Mouse (Mus musculus) forebrain, embryonic 14.5 days (tissue): ENCODE measurements around the gene Foxo6. TPM values are rescaled to one million over a fixed set of nuclear protein-coding genes. Genes with fewer than 3 reads are reported as not detected.

Source experiments
- ATAC-seq: fragments of 200-750 bp; cut with Nextera tagmentation; 2 replicates; pipeline ENCODE4 v1.8.0; 2017; ENCODE audit warnings: mild to moderate bottlenecking, moderate library complexity
- DNase-seq: peaks from one replicate; pipeline ENCODE4 v3.0.0-alpha.2; 2015; ENCODE audit warnings: low spot score
- H3K27ac ChIP-seq: fragments of 300-500 bp; sonication (generic); 2 replicates; pipeline ENCODE4 v1.5.1; 2014; ENCODE audit warnings: low read depth, mild to moderate bottlenecking, control low read depth, low read length, moderate library complexity
- H3K27me3 ChIP-seq: fragments of 300-500 bp; sonication (generic); replicated peaks from 2 replicates; pipeline ENCODE4 v1.6.1; 2014; ENCODE audit warnings: low read length, control low read depth, mixed read lengths; ENCODE audit not compliant: control insufficient read depth, insufficient read depth
- H3K36me3 ChIP-seq: fragments of 300-500 bp; sonication (generic); 2 replicates; pipeline ENCODE4 v1.6.1; 2014; ENCODE audit warnings: low read length, control low read depth; ENCODE audit not compliant: control insufficient read depth, insufficient read depth
- H3K4me1 ChIP-seq: fragments of 300-500 bp; sonication (generic); 2 replicates; pipeline ENCODE4 v1.6.1; 2014; ENCODE audit warnings: antibody characterized with exemption, low read length, control low read depth; ENCODE audit not compliant: control insufficient read depth, insufficient read depth
- H3K4me2 ChIP-seq: fragments of 300-500 bp; sonication (generic); 2 replicates; pipeline ENCODE4 v1.6.1; 2014; ENCODE audit warnings: mild to moderate bottlenecking, control low read depth, low read length
- H3K4me3 ChIP-seq: fragments of 300-500 bp; sonication (generic); 2 replicates; pipeline ENCODE4 v1.5.1; 2014; ENCODE audit warnings: low read depth, low read length, control low read depth
- H3K9ac ChIP-seq: fragments of 300-500 bp; sonication (generic); 2 replicates; pipeline ENCODE4 v1.6.1; 2014; ENCODE audit warnings: mild to moderate bottlenecking, low read length, control low read depth, moderate library complexity
- H3K9me3 ChIP-seq: fragments of 300-500 bp; sonication (generic); replicated peaks from 2 replicates; pipeline ENCODE4 v1.6.1; 2016; ENCODE audit warnings: low read length, control low read depth, mixed read lengths; ENCODE audit not compliant: control insufficient read depth
- WGBS: fragments of 180-500 bp; shearing (Covaris S2); extraction: QIAGEN DNeasy Blood & Tissue Kit; methylation state at CpG from one replicate; pipeline ENCODE4 v1.1.7; 2014; 5-methylcytosine and 5-hydroxymethylcytosine counted together
- polyA plus RNA-seq: library from polyadenylated mRNA; unstranded; fragments of >200 nt; fragmentation: Nextera tagmentation; extraction: Ambion mirVana; gene quantifications from 2 replicates; pipeline ENCODE4 v1.2.1, GENCODE M21; 2014

The Foxo6 gene
- 4.9 and 6.5 TPM in 2 replicates for polyA plus RNA-seq

DNA sequence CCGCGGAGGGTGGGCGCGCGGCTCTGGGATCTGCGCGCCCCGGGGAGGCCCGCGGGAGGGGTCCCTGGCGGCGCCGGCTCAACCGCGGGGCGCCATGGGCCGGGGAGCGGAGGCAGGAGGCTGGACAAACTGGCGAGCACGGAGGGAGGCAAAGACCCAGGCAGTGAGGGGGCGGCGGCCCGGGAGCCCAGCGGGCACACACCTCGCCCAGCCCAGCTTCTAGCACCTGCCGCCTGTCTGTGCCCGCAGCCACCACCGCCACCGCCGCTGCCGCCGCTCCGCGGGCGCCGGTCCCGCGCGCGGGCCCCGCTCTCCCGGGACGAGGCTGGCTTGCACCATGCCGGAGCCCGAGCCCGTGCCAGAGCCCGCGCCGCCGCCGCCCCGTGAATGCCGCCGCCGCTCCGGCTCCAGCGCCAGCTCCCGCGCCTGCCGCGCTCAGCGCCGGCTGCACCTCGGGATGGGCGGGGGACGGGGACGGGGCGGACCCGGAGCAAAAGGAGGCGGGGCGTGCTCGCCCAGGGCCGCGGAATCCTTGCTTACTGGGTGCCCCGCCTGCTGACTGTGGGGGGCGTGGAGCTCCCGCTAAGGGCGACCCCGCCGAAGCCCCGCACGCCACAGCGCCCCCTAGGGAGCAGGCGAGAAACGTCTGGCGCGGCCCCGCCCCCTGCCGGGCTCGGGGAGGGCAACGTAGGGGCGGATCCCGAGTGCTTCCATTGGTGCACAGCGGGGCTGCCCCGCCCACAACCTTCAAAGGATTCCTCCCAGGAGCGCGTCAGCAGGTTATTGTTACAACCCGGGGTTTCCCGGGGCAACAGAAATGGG, at the start of gene Foxo6:
Gene Foxo6, minus strand, starts transcription at position 60 of the 822 bp plus-strand sequence.
- Histone ChIP-seq H3K9ac (peak within 1 kb of the TSS; percentile 97), H3K27ac (peak within 1 kb of the TSS; percentile 88), H3K4me1 (peaks cover 28% of the 10 kb centered on the region), H3K9me3 (no peaks in the 10 kb centered on the region), H3K4me2 (peak within 1 kb of the TSS; percentile 62), H3K36me3 (no peaks in the 10 kb centered on the region), H3K4me3 (peak within 1 kb of the TSS; percentile 94), H3K27me3 (no peaks in the 10 kb centered on the region; the same call in 1 of the 2 replicates)
- DNase-seq (peak; percentile 98), ATAC-seq (peak; percentile 84)
- WGBS: under 1% methylated on average over 77 of the region's 99 CpGs

DNA sequence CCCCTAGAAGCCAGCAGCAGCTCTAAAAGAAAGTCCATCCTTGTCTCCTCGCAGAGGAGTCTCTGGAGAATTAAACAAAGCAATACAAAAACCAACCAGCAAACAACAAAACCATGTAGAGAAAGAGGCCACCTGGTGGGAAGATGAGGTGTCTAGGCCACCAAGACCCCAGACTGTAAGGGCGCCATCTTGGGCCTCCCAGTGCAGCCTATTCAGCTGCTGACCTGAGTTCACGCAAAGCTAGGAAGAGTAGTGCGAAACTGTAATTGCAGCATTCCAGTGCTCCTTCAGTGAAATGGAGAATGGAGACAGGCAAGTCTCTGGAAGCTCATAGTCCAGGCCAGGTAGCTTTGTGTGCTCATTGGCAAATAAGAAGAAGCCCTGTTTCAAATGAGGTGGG, 47.2 kb upstream of the Foxo6 start:
- H3K27ac ChIP-seq: no peak overlapping the region
- no peak overlapping the region for H3K4me3 ChIP-seq
- no peaks in the 10 kb centered on the region for H3K27me3 ChIP-seq
- ATAC-seq (no peak), DNase-seq (no peak)
- no peaks in the 10 kb centered on the region for H3K36me3 ChIP-seq
- H3K9me3 ChIP-seq: no peaks in the 10 kb centered on the region
- no peak overlapping the region for H3K9ac ChIP-seq
- 98% methylated on average over 4 of the region's 4 CpGs for WGBS
- H3K4me1 ChIP-seq: peaks cover 12% of the 10 kb centered on the region; the same call in 1 of the 2 replicates
- no peak overlapping the region for H3K4me2 ChIP-seq

DNA sequence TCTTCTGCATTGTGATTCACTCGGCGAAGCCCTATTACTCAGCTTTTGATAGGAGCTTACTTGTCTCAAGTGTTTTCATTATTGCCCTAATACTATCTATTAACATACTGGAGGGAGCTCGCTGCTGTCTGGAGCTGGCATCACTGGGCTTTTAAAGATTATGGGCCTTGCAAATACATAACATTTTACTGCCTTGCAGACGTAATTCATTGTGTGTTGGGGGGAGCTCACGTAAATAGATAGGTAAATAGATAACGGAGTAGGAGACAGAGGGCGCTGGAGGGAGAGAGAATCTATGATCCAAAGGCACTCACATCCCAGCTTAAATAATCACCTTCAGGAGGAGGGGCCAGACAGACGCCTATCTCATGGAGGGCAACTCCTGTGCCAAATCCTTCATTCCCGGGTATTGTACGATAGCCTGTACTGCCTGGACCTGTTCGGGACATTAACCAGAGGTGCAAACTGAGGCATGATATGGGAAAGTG, 45.8 kb upstream of the Foxo6 start:
- peak; percentile 89 for ATAC-seq
- DNase-seq: peak; percentile 78
- peak overlapping the region; percentile 78 for H3K27ac ChIP-seq
- no peak overlapping the region for H3K9ac ChIP-seq
- no peaks in the 10 kb centered on the region for H3K36me3 ChIP-seq
- peaks cover 12% of the 10 kb centered on the region; the same call in 1 of the 2 replicates for H3K4me1 ChIP-seq
- no peak overlapping the region for H3K4me3 ChIP-seq
- H3K4me2 ChIP-seq: peak overlapping the region; percentile 29; the same call in 1 of the 2 replicates
- H3K27me3 ChIP-seq: no peaks in the 10 kb centered on the region
- no peaks in the 10 kb centered on the region for H3K9me3 ChIP-seq
- WGBS: 6% methylated on average over 11 of the region's 11 CpGs

DNA sequence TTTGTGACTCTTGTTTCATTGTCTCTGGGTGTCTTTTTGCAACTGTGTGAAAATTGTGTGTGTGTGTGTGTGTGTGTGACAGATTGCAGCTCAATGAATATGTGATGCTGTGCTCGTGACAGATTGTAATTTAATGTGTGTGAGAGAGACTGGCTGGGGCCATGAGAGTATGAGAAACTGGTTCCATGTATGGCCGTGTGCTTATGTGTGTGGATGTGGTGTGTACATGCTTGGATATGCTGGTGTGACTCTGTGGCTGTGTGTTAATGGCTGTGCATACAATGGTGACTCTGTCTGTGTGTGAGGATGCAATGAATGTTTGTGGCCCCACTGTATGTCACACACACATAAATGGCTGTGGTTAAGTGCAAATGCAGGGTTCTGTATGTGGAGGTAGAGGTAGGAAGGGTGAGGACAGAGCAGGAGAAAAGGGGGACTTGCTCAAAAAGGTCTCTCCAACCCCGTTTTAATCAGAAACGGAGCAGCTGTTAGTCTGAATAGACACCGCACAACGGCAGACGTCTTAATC, 45.3 kb upstream of the Foxo6 start:
- Histone ChIP-seq H3K4me3 (no peak overlapping the region), H3K36me3 (no peaks in the 10 kb centered on the region), H3K4me1 (peaks cover 12% of the 10 kb centered on the region; the same call in 1 of the 2 replicates), H3K9me3 (no peaks in the 10 kb centered on the region), H3K9ac (no peak overlapping the region), H3K27me3 (no peaks in the 10 kb centered on the region), H3K4me2 (0 out of 2 replicates have a peak overlapping the region, but pooled peaks have one; percentile 29), H3K27ac (peak overlapping the region; percentile 78)
- ATAC-seq (peak; percentile 68), DNase-seq (peak; percentile 51)
- WGBS: 14% methylated on average over 7 of the region's 7 CpGs

DNA sequence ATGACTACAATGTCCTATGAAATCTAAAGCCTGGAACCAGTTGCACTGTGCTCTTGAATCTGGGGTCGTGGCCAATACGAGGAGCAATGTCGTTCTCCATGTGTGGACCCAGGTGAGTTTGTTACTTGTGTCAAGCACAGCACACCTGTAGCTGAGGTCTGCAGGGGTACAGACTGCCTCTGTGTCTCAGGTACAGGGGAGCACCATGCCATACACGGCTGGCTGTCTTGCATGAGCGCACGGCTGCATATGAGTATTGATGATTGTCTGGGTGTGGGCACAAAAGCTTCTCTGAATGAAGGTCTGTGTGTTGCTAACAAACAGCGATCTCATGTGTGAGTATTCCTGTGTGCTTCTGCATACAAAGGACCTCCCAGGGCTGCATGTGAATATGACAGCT, 44.8 kb upstream of the Foxo6 start:
- ATAC-seq (peak; percentile 45), DNase-seq (no peak)
- no peak overlapping the region for H3K4me2 ChIP-seq
- peak overlapping the region; percentile 78; the same call in 1 of the 2 replicates for H3K27ac ChIP-seq
- H3K4me3 ChIP-seq: no peak overlapping the region
- H3K9me3 ChIP-seq: no peaks in the 10 kb centered on the region
- WGBS: 68% methylated on average over 7 of the region's 7 CpGs
- no peak overlapping the region for H3K9ac ChIP-seq
- peaks cover 12% of the 10 kb centered on the region; the same call in 1 of the 2 replicates for H3K4me1 ChIP-seq
- H3K36me3 ChIP-seq: no peaks in the 10 kb centered on the region
- H3K27me3 ChIP-seq: no peaks in the 10 kb centered on the region

DNA sequence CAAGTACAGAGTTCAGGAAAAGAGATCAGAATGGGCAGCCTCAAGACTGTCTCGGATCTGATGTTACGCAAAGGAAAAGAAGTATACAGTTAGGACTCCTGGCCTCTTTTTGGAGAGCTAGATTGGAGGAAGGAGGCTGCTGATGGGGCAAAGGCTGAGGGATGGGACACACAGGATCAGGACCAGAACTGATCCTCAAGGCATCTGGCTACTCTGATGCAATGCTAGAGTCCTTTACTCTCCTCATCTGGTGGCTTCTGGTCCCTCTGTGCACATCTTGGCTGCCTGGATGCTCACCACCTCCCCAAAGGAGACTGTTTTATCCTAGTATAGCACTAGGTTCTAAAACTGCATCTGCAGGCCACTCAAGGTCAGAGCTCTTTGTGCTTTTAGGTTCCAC, 44.4 kb upstream of the Foxo6 start:
- Histone ChIP-seq H3K9me3 (no peaks in the 10 kb centered on the region), H3K36me3 (no peaks in the 10 kb centered on the region), H3K4me3 (no peak overlapping the region), H3K4me2 (no peak overlapping the region), H3K4me1 (peaks cover 12% of the 10 kb centered on the region; the same call in 1 of the 2 replicates), H3K27ac (no peak overlapping the region), H3K27me3 (no peaks in the 10 kb centered on the region), H3K9ac (no peak overlapping the region)
- no peak for DNase-seq
- no peak for ATAC-seq
- 94% methylated on average over 2 of the region's 2 CpGs for WGBS

DNA sequence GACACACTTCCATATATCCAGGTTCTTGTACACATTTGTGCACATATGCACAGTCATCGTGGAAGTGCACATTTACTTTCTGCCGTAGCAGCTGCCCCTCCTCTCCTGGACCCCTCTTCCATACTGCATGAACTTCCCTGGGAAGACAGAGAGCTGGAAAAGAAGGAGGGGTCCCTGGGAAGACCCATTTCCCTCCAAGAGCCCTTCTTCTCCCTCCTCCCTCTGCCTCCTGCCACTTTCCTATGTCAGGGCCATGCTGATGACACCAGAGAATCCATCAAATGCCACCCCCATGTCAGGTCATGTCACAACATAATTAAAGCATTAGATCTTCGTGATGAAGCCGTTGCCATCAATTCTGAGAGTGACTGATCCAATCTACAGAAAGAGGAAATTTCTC, 38.6 kb upstream of the Foxo6 start:
- Histone ChIP-seq H3K27ac (no peak overlapping the region), H3K4me2 (no peak overlapping the region), H3K9ac (no peak overlapping the region), H3K4me3 (no peak overlapping the region), H3K27me3 (no peaks in the 10 kb centered on the region), H3K4me1 (no peaks in the 10 kb centered on the region), H3K9me3 (no peaks in the 10 kb centered on the region), H3K36me3 (no peaks in the 10 kb centered on the region)
- DNase-seq: peak; percentile 36
- whole genome bisulfite sequencing: 72% methylated on average over 4 of the region's 4 CpGs
- ATAC-seq: 0 out of 2 replicates have a peak, but pooled peaks have one; percentile 42

DNA sequence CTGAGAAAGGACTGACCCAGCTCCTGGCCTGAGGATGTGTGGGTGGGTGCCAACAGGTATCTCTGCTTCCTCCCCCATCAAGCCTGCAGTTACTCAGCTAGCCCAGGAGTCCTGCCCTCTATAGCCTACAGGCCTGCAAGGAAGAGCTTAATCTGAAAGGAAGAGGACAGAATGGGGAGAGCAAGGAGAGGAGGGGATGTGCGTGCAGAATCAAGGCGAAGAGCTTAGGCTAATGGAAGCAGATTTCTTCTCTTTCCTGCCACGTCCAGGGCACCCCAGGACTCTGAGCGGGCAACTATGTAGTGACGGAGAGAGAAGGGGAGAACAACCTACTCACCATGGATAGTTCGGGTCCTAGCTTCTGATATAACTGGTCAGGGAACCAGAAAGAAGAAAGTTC, 37.9 kb upstream of the Foxo6 start:
- Histone ChIP-seq H3K27ac (no peak overlapping the region), H3K9ac (no peak overlapping the region), H3K27me3 (no peaks in the 10 kb centered on the region), H3K4me1 (no peaks in the 10 kb centered on the region), H3K36me3 (no peaks in the 10 kb centered on the region), H3K4me3 (no peak overlapping the region), H3K9me3 (no peaks in the 10 kb centered on the region), H3K4me2 (no peak overlapping the region)
- no peak for DNase-seq
- no peak for ATAC-seq
- WGBS: 88% methylated on average over 6 of the region's 6 CpGs

DNA sequence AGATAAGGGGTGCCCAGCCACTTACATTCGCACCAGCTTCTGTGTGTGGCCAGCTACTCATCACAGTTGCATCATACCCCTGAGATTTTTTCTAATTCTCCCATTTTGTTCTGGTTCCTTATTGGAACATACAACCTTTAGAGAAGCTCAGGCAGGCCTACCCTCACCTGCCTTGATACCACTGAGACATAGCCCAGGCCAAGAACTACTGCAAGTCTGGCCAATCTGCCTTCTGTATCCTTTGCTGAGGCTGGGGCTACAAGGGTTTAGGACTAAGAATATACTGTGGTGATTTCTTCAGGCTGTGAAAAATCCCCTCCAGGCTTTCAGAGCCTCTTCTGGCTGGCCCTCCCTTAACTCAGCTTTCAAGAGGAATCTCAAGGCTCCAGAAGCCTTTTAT, 36.7 kb upstream of the Foxo6 start:
- DNase-seq (no peak), ATAC-seq (no peak)
- no peak overlapping the region for H3K4me3 ChIP-seq
- no peak overlapping the region for H3K27ac ChIP-seq
- no peaks in the 10 kb centered on the region for H3K4me1 ChIP-seq
- no peaks in the 10 kb centered on the region for H3K36me3 ChIP-seq
- WGBS: 96% methylated on average over 1 of the region's 1 CpGs
- no peak overlapping the region for H3K4me2 ChIP-seq
- no peak overlapping the region for H3K9ac ChIP-seq
- no peaks in the 10 kb centered on the region for H3K9me3 ChIP-seq
- H3K27me3 ChIP-seq: no peaks in the 10 kb centered on the region
